Mouse (Mus musculus) MEL (cell line): Measurements from ENCODE around the gene Thada. TPM values are rescaled to one million over a fixed set of nuclear protein-coding genes. Genes with fewer than 3 reads are reported as not detected.

Experiments
- DNase-seq: peaks from one replicate; pipeline ENCODE4 v3.0.0; 2011; ENCODE audit warnings: low read depth, low spot score
- H3K27ac ChIP-seq: 2 replicates; pipeline ENCODE4 v1.5.1; 2012; ENCODE audit warnings: low read depth, mild to moderate bottlenecking, control low read depth, low read length, moderate library complexity; ENCODE audit not compliant: control insufficient read depth
- H3K27me3 ChIP-seq, 2 experiments: fragments of 150-350 bp in 1 of 2; sonication (generic) in 1 of 2; 2 replicates each; pipeline ENCODE4 v1.6.1; 2012; ENCODE audit warnings: low read length in 2 of 2, mild to moderate bottlenecking in 2 of 2, improper control_type of control experiment in 1 of 2, moderate library complexity in 1 of 2; ENCODE audit not compliant: insufficient read depth in 2 of 2, control insufficient read depth in 1 of 2
- H3K36me3 ChIP-seq, 2 experiments: 2 replicates each; pipeline ENCODE4 v1.6.1; 2012 to 2014; ENCODE audit warnings: low read length in 2 of 2, improper control_type of control experiment in 1 of 2, inconsistent platforms in 1 of 2, mild to moderate bottlenecking in 1 of 2; ENCODE audit not compliant: insufficient read depth in 2 of 2, control insufficient read depth in 1 of 2
- H3K4me1 ChIP-seq, 2 experiments: fragments of 150-350 bp in 1 of 2; sonication (generic) in 1 of 2; 2 replicates each; pipeline ENCODE4 v1.6.1; 2012; ENCODE audit warnings: low read length in 2 of 2, improper control_type of control experiment in 1 of 2, mild to moderate bottlenecking in 1 of 2; ENCODE audit not compliant: insufficient read depth in 2 of 2, control insufficient read depth in 1 of 2
- H3K4me3 ChIP-seq, 2 experiments: fragments of 150-350 bp in 1 of 2; sonication (generic) in 1 of 2; 2 replicates each; pipeline ENCODE4 v1.5.1; 2012; ENCODE audit warnings: low read depth in 2 of 2, low read length in 2 of 2, mild to moderate bottlenecking in 2 of 2, moderate library complexity in 2 of 2, control low read depth in 1 of 2, improper control_type of control experiment in 1 of 2; ENCODE audit not compliant: control insufficient read depth in 1 of 2, insufficient read depth in 1 of 2
- H3K79me2 ChIP-seq: 2 replicates; pipeline ENCODE4 v1.6.1; 2012; ENCODE audit warnings: mild to moderate bottlenecking, low read length, moderate library complexity; ENCODE audit not compliant: control insufficient read depth, poor library complexity, insufficient read depth
- H3K9ac ChIP-seq: 2 replicates; pipeline ENCODE4 v1.6.1; 2012; ENCODE audit warnings: low read depth, mild to moderate bottlenecking, control low read depth, low read length, moderate library complexity; ENCODE audit not compliant: control insufficient read depth, poor library complexity, severe bottlenecking
- H3K9me3 ChIP-seq: fragments of 150-350 bp; sonication (generic); replicated peaks from 2 replicates; pipeline ENCODE4 v1.6.1; 2012; ENCODE audit warnings: mild to moderate bottlenecking, low read length, improper control_type of control experiment, moderate library complexity; ENCODE audit not compliant: insufficient read depth
- BHLHE40 ChIP-seq: IDR thresholded peaks from 2 replicates; pipeline ENCODE4 v1.6.1; 2012; ENCODE audit warnings: low read depth, mild to moderate bottlenecking, inconsistent platforms, low read length, improper control_type of control experiment, borderline replicate concordance
- CHD2 ChIP-seq: IDR thresholded peaks from 2 replicates; pipeline ENCODE4 v1.6.1; 2011; ENCODE audit warnings: low read length, improper control_type of control experiment
- CTCF ChIP-seq, 3 experiments: IDR thresholded peaks in 2 of 3; conservative IDR thresholded peaks in 1 of 3; 2 replicates each; pipeline ENCODE4 v1.5.1; 2011 to 2012; ENCODE audit warnings: low read length in 3 of 3, low read depth in 2 of 3, mild to moderate bottlenecking in 2 of 3, improper control_type of control experiment in 1 of 3, inconsistent platforms in 1 of 3, mixed read lengths in 1 of 3, moderate library complexity in 1 of 3; ENCODE audit not compliant: control insufficient read depth in 1 of 3, insufficient read depth in 1 of 3, poor library complexity in 1 of 3, severe bottlenecking in 1 of 3
- E2F4 ChIP-seq: IDR thresholded peaks from 2 replicates; pipeline ENCODE4 v1.6.1; 2011; ENCODE audit warnings: low read depth, low read length, improper control_type of control experiment, borderline replicate concordance
- EP300 ChIP-seq, 2 experiments: IDR thresholded peaks; 2 replicates each; pipeline ENCODE4 v1.6.1; 2011; ENCODE audit warnings: improper control_type of control experiment in 2 of 2, low read length in 2 of 2, low read depth in 1 of 2, mild to moderate bottlenecking in 1 of 2
- ETS1 ChIP-seq: IDR thresholded peaks from 2 replicates; pipeline ENCODE4 v1.6.1; 2012; ENCODE audit warnings: low read depth, mild to moderate bottlenecking, inconsistent platforms, low read length, improper control_type of control experiment, moderate library complexity
- JUND ChIP-seq: IDR thresholded peaks from 2 replicates; pipeline ENCODE4 v1.6.1; 2011; ENCODE audit warnings: low read depth, mild to moderate bottlenecking, improper control_type of control experiment, low read length
- KAT2A ChIP-seq: conservative IDR thresholded peaks from 2 replicates; pipeline ENCODE4 v1.6.1; 2012; ENCODE audit warnings: low read depth, low read length, improper control_type of control experiment, inconsistent platforms
- MAX ChIP-seq: IDR thresholded peaks from 2 replicates; pipeline ENCODE4 v1.6.1; 2011; ENCODE audit warnings: low read length, improper control_type of control experiment
- MAZ ChIP-seq: IDR thresholded peaks from 2 replicates; pipeline ENCODE4 v1.6.1; 2012; ENCODE audit warnings: low read depth, mild to moderate bottlenecking, inconsistent platforms, low read length, improper control_type of control experiment
- MYB ChIP-seq: IDR thresholded peaks from 2 replicates; pipeline ENCODE4 v1.6.1; 2011; ENCODE audit warnings: mild to moderate bottlenecking, low read depth, low read length, improper control_type of control experiment
- NELFE ChIP-seq: IDR thresholded peaks from 2 replicates; pipeline ENCODE4 v1.6.1; 2011; ENCODE audit warnings: low read depth, low read length, improper control_type of control experiment
- NRF1 ChIP-seq: IDR thresholded peaks from 2 replicates; pipeline ENCODE4 v1.6.1; 2014; ENCODE audit warnings: low read depth, mild to moderate bottlenecking, inconsistent platforms, low read length, improper control_type of control experiment, moderate library complexity; ENCODE audit not compliant: poor library complexity, insufficient read depth, severe bottlenecking
- POLR2AphosphoS2 ChIP-seq: IDR thresholded peaks from 2 replicates; pipeline ENCODE4 v1.6.1; 2011; ENCODE audit warnings: low read length, improper control_type of control experiment
- POLR2AphosphoS5 ChIP-seq: IDR thresholded peaks from 2 replicates; pipeline ENCODE4 v1.6.1; 2012; ENCODE audit warnings: low read depth, borderline replicate concordance, mild to moderate bottlenecking, inconsistent platforms, low read length, moderate library complexity, mixed read lengths
- RAD21 ChIP-seq: IDR thresholded peaks from 2 replicates; pipeline ENCODE4 v1.6.1; 2011; ENCODE audit warnings: mild to moderate bottlenecking, low read depth, low read length, improper control_type of control experiment
- SIN3A ChIP-seq: IDR thresholded peaks from 2 replicates; pipeline ENCODE4 v1.6.1; 2012; ENCODE audit warnings: low read length, improper control_type of control experiment, inconsistent platforms
- TBP ChIP-seq: IDR thresholded peaks from 2 replicates; pipeline ENCODE4 v1.8.0; 2011; ENCODE audit warnings: low read depth, low read length, improper control_type of control experiment
- USF2 ChIP-seq, 2 experiments: IDR thresholded peaks; 2 replicates each; pipeline ENCODE4 v1.6.1; 2011 to 2012; ENCODE audit warnings: improper control_type of control experiment in 2 of 2, low read length in 2 of 2, borderline replicate concordance in 1 of 2, inconsistent platforms in 1 of 2, low read depth in 1 of 2, mild to moderate bottlenecking in 1 of 2; ENCODE audit not compliant: insufficient read depth in 1 of 2
- ZMIZ1 ChIP-seq: IDR thresholded peaks from 2 replicates; pipeline ENCODE4 v1.6.1; 2012; ENCODE audit warnings: low read depth, mild to moderate bottlenecking, inconsistent platforms, low read length, improper control_type of control experiment, moderate library complexity
- ZNF384 ChIP-seq: IDR thresholded peaks from 2 replicates; pipeline ENCODE4 v1.6.1; 2012; ENCODE audit warnings: low read depth, mild to moderate bottlenecking, inconsistent platforms, low read length, improper control_type of control experiment
- polyA plus RNA-seq, 2 experiments: library from polyadenylated mRNA; stranded (reverse) in 1 of 2; unstranded in 1 of 2; fragments of >175 nt in 1 of 2; fragments of >200 nt in 1 of 2; gene quantifications; 2 replicates each; pipeline versions ENCODE4 v1.2.1 to v1.2.4; 2012; ENCODE audit warnings: low replicate concordance in 2 of 2, low read depth in 1 of 2; ENCODE audit not compliant: insufficient read length in 2 of 2, insufficient read depth in 1 of 2, missing spikeins in 1 of 2
- total RNA-seq: library from RNA; depleted of rRNA; stranded (reverse); fragments of 300-350 nt; gene quantifications from 2 replicates; pipeline ENCODE4 v1.2.3, GENCODE M21; 2012

Gene Thada
- total and polyA plus RNA-seq, 3 experiments: 19.8 to 20.6 TPM; not detected in 1

DNA sequence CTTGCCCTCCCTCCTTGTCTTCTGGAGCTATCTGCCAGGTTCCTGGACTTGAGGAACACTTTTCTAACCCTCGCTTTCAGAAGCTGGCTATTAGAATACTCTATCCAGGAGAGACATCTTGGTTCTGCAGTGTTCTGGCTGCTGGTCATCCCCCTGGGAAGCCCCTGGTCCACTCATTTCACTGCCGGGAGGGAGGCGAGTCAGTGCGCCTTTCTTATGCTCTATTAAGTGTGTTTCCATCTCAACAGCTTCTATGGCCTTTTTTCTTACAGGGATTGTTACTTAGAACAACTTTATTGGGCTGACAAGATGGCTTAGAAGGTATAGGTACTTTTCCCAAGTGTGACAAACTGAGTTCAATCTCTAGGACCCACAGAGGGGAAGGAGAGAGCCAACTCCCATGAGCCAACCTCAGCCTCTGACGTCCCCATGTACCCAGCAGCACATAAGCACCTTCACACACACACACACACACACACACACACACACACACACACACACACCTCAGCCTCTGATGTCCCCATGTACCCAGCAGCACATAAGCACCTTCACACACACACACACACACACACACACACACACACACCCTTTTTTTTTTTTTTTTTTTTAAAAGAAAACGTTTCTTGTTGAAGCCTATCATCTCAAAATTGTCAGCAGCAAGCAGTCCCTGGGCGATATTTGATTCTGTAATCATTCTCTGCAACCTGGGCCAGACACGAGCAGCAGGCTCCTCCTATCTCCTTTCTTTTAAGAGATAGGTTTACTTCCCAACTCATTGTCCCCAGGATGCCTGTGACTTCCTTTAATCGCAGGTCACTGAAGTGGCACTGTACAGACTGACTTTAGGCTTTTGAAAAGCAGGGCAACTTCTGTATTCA is 113.9 kb downstream of the Thada start:
- no peaks in the 10 kb centered on the region for H3K79me2 ChIP-seq
- no peaks in the 10 kb centered on the region for H3K27me3 ChIP-seq
- no peaks in the 10 kb centered on the region for H3K4me1 ChIP-seq
- H3K9me3 ChIP-seq: no peaks in the 10 kb centered on the region
- no peak for DNase-seq
- no peak overlapping the region for H3K27ac ChIP-seq
- H3K4me3 ChIP-seq: no peak overlapping the region
- H3K36me3 ChIP-seq: peaks cover 0 to 4% of the 10 kb centered on the region in 2 experiments; a peak in 1 of 4 replicates
- TF ChIP-seq EP300 (IDR thresholded peaks at IDR 0.05; ENCODE audit: low read depth in 1 of 2, low read length in 2 of 2) (no peak), BHLHE40 (no peak), RAD21 (no peak), ETS1 (no peak), MAX (no peak), ZNF384 (no peak)
- H3K9ac ChIP-seq: no peak overlapping the region

DNA sequence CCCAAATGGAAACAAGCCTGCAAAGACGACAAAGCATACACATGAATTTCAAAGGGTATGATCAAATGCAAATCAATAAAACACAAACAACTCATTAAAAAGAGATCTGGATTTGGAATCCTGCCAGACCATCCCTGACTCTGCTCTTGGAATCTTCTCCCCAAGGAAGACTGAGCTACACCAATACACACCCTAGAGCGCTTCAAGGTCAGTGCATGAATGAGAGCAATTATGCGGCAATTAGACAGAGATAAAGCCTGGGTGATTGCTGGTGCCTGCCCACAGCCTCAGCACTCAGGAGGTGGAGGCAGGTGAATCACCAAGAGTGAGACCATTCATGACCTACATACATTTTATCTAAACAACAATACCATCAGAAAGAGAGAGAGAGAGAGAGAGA is 114.7 kb downstream of the Thada start:
- peaks cover 0 to 4% of the 10 kb centered on the region in 2 experiments; a peak in 2 of 4 replicates for H3K36me3 ChIP-seq
- no peak for TF ChIP-seq NRF1
- TF ChIP-seq, all 39 proteins: peak for 0
- H3K9me3 ChIP-seq: no peaks in the 10 kb centered on the region
- H3K79me2 ChIP-seq: no peaks in the 10 kb centered on the region
- H3K4me1 ChIP-seq: no peaks in the 10 kb centered on the region
- H3K4me3 ChIP-seq: no peak overlapping the region
- no peak overlapping the region for H3K27ac ChIP-seq
- no peaks in the 10 kb centered on the region for H3K27me3 ChIP-seq
- no peak overlapping the region for H3K9ac ChIP-seq
- DNase-seq: no peak

DNA sequence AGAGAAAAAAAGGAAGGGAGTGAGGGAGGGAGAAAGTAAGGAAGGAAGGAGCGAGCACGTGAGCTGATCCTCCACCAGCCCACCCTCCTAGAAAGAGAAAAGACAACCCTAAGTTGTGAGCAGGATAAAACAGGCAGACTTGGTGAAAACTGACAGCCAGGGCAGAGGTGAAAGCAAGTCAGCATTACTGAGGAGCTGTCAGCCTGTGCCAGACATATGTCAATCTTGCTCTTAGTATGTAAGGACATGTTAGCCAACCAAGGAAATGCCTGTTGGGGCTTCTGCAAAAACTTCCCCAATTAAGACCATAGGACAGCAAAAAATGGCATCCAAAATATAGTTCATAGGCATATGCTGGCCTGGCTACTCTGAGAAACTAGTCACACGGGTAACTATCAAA is 117.1 kb downstream of the Thada start:
- Histone ChIP-seq H3K36me3 (peaks cover 0 to 4% of the 10 kb centered on the region in 2 experiments; a peak in 2 of 4 replicates), H3K4me3 (no peak overlapping the region), H3K27me3 (no peaks in the 10 kb centered on the region), H3K4me1 (no peaks in the 10 kb centered on the region), H3K27ac (no peak overlapping the region), H3K79me2 (no peaks in the 10 kb centered on the region), H3K9ac (no peak overlapping the region), H3K9me3 (no peaks in the 10 kb centered on the region)
- DNase-seq: no peak
- TF ChIP-seq MAX (no peak), CHD2 (no peak), CTCF (IDR thresholded peaks at IDR 0.05 in 2 of 3, conservative IDR thresholded peaks at IDR 0.05 in 1 of 3; ENCODE audit: control insufficient read depth in 1 of 3, insufficient read depth in 1 of 3, low read depth in 2 of 3, low read length in 3 of 3, poor library complexity in 1 of 3, severe bottlenecking in 1 of 3) (no peak), NRF1 (no peak), SIN3A (no peak), POLR2AphosphoS5 (no peak), EP300 (IDR thresholded peaks at IDR 0.05; ENCODE audit: low read depth in 1 of 2, low read length in 2 of 2) (no peak), RAD21 (no peak), ZNF384 (no peak), USF2 (IDR thresholded peaks at IDR 0.05; ENCODE audit: borderline replicate concordance in 1 of 2, insufficient read depth in 1 of 2, low read depth in 1 of 2, low read length in 2 of 2) (no peak), TBP (no peak), MAZ (no peak), E2F4 (no peak), NELFE (no peak), BHLHE40 (no peak), ZMIZ1 (no peak), JUND (no peak), MYB (no peak), KAT2A (no peak), POLR2AphosphoS2 (no peak)
